In genomic region chr5:146644499-146644898, GRCm38 (mm10) we compare ENCODE assay signal across 9 mouse cellular contexts. TPM values are rescaled to one million over a fixed set of nuclear protein-coding genes. Genes with fewer than 3 reads are reported as not detected.
DNase-seq lines count a peak whose midpoint lies in the region; ATAC-seq lines count a peak whose summit lies in the region.
"Had no signal": no experiment of that assay in that cellular context is flagged by ENCODE, and none has a peak within 500 bp of the region (broad histone marks: within the 10 kb centered on the region; RNA-seq: fewer than 3 reads in every experiment).

No protein-coding gene starts in this region.

- peaks cover 5% of the 10 kb centered on the region for H3K4me1 ChIP-seq in embryonic facial prominence, embryonic 10.5 days
- H3K4me1 ChIP-seq: liver, embryonic 15.5 days had no signal

- no peaks in the 10 kb centered on the region for H3K9me3 ChIP-seq in embryonic facial prominence, embryonic 10.5 days
- H3K9me3 ChIP-seq: liver, embryonic 15.5 days had no signal

- no peak overlapping the region for H3K4me3 ChIP-seq in embryonic facial prominence, embryonic 10.5 days
- H3K4me3 ChIP-seq: liver, embryonic 15.5 days had no signal

- WGBS in embryonic facial prominence, embryonic 10.5 days = 4% methylated on average over 4 of the region's 4 CpGs

- no peak overlapping the region for H3K27ac ChIP-seq in embryonic facial prominence, embryonic 10.5 days (replicated peaks)
- H3K27ac ChIP-seq: liver, embryonic 15.5 days had no signal

- peak; percentile 86 for ATAC-seq in megakaryocyte-erythroid progenitor cell, adult 5-6 weeks (replicated peaks; ENCODE audit: low FRiP score, low TSS enrichment, poor library complexity, severe bottlenecking)

- H3K36me3 ChIP-seq in embryonic facial prominence, embryonic 10.5 days (replicated peaks) = no peaks in the 10 kb centered on the region
- H3K36me3 ChIP-seq: liver, embryonic 15.5 days had no signal

- peak; percentile 22 for DNase-seq in layer of hippocampus, adult 11-12 months (ENCODE audit: low spot score)
- no peak for DNase-seq in layer of hippocampus, adult 8-10 months (ENCODE audit: low spot score in 2 of 2)
- DNase-seq in WW6 (ENCODE audit: low read depth, low spot score) = peak; percentile 34
- DNase-seq in embryonic facial prominence, embryonic 10.5 days (ENCODE audit: low spot score) = peak; percentile 84
- DNase-seq in kidney, postnatal 14 days = peak; percentile 73
- peak; percentile 10 to 23 for DNase-seq in thymus, postnatal 36 days
- no peak for DNase-seq in cerebellum, postnatal 36 days

- H3K27me3 ChIP-seq in embryonic facial prominence, embryonic 10.5 days (replicated peaks; ENCODE audit: low read depth, poor library complexity, severe bottlenecking) = no peaks in the 10 kb centered on the region
- H3K27me3 ChIP-seq: liver, embryonic 15.5 days had no signal

RNA-seq across cellular contexts. Expression of gene Gpr12, which starts 59.5 kb away (rescaled TPM):
- total RNA-seq in layer of hippocampus, adult 8-10 months (2022) = 10 to 100 TPM; 29.4 to 40.7 (median 30.4) TPM
- 0.22 TPM in 1 of 2 replicates, not detected in the other for polyA plus RNA-seq in embryonic facial prominence, embryonic 10.5 days (2016; fragmentation: Nextera tagmentation; extraction: Ambion mirVana)
- not detected in 2 replicates for total RNA-seq in megakaryocyte-erythroid progenitor cell, adult 5-6 weeks (2014; fragmentation: Nextera tagmentation)
- total RNA-seq in megakaryocyte-erythroid progenitor cell, adult 5-6 weeks (2017) = not detected in 2 replicates

Comparison
In these comparisons a context has a peak if more than half of its experiments do, and no peak if none do; other contexts are left out.
1. DNase-seq: peak in layer of hippocampus, adult 11-12 months (single experiment), WW6 (single experiment), embryonic facial prominence, embryonic 10.5 days (single experiment), kidney, postnatal 14 days (single experiment) and thymus, postnatal 36 days (2 of 2); none in layer of hippocampus, adult 8-10 months (0 of 2) and cerebellum, postnatal 36 days (0 of 2).
2. RNA of gene Gpr12, which starts 59.5 kb away (total RNA-seq): 29.4 to 40.7 TPM in layer of hippocampus, adult 8-10 months; not detected in megakaryocyte-erythroid progenitor cell, adult 5-6 weeks; every median in the first group is over 10 times any median in the second.